Mouse (Mus musculus) adrenal gland, postnatal 10 days (tissue): Measurements from ENCODE around the gene Fry. TPM values are rescaled to one million over a fixed set of nuclear protein-coding genes. Genes with fewer than 3 reads are reported as not detected.
A peak's percentile ranks its signal among the peaks of the same experiment; 100 is the strongest.

Source experiments
- DNase-seq: peaks from one replicate; pipeline ENCODE4 v3.0.0; 2021; ENCODE audit warnings: mixed read lengths
- total RNA-seq, 2 experiments: library from RNA; stranded (reverse); gene quantifications; 2 replicates each; pipeline ENCODE4 v1.2.3; 2021

Gene Fry
- total RNA-seq, 2 experiments from 2014 or later, result 36.2 to 46.9 TPM

GRCm38 (mm10) chr5:150223546-150224239 lies 105.2 kb downstream of the Fry start:
- DNase-seq, result no peak

DNA sequence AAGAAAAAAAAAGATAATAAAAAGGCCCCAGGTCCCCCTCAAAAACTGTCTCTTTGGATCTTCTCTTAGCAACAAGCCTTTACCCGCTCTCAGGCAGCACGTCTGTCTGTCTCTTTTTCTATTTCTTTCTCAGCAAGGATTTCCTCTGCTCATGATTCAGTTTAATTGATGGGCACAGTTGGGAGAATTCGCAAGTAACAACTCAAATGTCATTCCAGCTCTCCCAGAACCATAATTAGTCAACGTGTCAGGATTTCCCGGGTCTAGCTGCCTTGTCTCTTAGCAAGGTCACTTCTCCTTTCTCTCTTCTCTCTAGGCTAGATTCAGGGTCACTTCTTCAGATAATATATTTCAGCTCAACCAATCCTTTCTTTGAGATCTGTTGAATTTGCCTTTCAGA lies 110.6 kb downstream of the Fry start:
- DNase-seq, result no peak

DNA sequence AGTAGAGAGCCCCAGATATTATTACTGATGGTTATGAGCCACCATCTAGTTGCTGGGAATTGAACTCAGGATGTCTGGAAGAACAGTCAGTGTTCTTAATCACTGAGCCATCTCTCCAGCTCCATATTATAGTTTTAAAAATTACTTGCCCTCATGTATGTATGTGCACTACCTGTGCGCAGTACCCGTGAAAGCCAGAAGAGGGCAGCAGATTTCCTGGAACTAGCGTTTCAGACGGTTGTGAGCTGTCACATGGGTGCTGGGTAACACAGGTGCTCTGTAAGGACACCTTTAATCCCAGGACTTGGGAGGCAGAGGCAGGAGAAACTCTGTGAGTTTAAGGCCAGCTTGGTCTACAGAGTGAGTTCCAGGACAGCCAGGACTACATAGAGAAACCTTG lies 111.3 kb downstream of the Fry start:
- DNase-seq, result no peak

GRCm38 (mm10) chr5:150232159-150233150 lies 114.0 kb downstream of the Fry start:
- DNase-seq, result peak; percentile 57

DNA sequence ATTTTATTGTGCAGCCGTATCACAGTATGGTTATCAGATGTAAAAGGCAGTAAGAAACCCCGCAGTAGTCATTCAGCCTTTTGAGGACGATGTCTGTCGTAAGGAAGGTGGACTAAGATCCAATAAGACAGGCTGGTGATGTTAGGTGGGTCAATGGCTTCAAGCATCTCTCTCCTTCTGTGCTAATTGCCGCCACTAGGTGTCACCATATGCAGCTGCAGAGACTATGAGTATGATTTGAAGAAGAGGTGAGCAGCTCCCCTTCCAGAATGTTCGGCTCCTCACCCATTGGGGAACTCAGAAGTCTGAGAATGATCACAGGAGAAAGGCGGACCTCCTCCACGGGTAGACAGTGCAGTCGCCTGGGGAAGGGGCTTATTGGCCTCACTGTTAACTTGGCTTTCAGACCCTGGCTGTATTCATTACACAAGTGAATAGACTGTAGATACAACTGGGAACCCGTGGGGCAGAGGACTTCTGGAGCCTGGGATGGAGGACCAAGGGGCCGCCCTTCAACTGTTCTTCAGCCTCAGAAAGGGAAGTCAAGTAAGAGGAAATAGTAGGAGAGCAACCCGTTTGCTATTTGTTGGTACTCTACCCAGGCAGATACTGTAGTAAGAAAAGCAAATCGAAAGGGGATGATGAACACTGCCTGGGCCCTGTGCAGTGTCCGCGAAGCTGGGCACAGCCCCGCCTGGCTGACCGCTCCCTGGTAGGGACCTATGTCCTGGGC lies 114.9 kb downstream of the Fry start:
- peak; percentile 73 for DNase-seq

- no peak for DNase-seq
Observed at GRCm38 (mm10) chr5:150235931-150236330, 117.5 kb downstream of the Fry start.

DNA sequence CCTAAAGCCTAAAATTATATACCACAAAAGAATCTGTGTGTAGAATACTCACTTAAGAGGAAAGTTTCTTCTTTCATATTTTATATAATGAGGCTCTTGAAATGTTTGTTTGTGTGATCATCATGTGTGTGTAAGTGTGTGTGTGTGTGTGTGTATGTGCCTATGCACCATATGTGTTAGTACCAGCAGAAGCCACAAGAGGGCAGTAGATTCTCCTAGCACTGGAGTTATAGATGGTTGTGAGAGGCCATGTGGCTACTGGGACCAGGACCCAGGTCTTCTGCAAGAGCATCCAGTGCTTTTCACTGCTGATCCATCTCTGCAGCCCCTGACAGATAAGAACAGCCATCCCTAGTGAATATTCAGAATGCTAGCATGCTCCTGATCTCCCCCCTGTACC lies 118.2 kb downstream of the Fry start:
- DNase-seq, result no peak

DNA sequence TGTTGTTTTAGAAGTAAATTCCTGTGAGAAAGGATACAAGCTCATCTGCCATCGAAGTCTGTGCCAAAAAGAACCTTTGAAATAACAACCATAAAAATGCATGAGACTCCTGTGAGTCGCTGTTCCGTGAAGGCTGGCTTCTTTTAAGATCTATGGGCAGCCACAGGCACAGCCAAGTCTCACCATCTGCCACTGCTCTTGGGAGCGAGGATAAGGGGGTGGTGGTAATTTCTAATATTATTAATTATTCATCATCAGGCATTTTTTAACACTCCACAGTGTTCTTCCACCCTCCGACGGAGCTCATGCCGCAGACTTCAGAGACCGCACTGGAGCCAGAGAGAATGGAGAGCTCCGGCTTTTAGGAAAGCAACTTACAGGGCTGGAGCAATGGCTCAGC lies 123.2 kb downstream of the Fry start:
- DNase-seq, result no peak

- peak; percentile 18 for DNase-seq
Observed at GRCm38 (mm10) chr5:150246737-150247136, 128.3 kb downstream of the Fry start.

- DNase-seq, result no peak
Observed at GRCm38 (mm10) chr5:150257764-150258163, 139.3 kb downstream of the Fry start.

- DNase-seq, result peak; percentile 38
Observed at GRCm38 (mm10) chr5:150259191-150260053, 141.0 kb downstream of the Fry start.

DNA sequence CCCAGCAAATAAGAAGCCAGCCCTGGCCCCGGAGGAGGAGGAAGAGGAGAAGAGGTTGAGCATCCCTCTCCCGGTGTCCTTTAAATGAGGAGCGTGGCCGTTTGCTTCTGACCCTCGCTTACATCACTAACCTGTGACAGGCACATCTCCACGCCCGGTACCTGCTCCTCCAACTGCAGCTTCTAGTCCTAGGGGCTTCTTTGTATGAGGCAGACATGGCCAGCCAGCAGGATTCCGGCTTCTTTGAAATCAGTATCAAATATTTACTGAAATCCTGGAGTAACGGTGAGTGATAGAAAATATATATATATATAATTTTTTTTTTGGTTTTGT lies 141.6 kb downstream of the Fry start:
- no peak for DNase-seq

- DNase-seq, result no peak
Observed at GRCm38 (mm10) chr5:150261361-150261760, 142.9 kb downstream of the Fry start.

- DNase-seq, result no peak
Observed at GRCm38 (mm10) chr5:150262046-150262716, 143.7 kb downstream of the Fry start.

- no peak for DNase-seq
Observed at GRCm38 (mm10) chr5:150262717-150263103, 144.3 kb downstream of the Fry start.

GRCm38 (mm10) chr5:150263162-150263561 lies 144.7 kb downstream of the Fry start:
- no peak for DNase-seq

DNA sequence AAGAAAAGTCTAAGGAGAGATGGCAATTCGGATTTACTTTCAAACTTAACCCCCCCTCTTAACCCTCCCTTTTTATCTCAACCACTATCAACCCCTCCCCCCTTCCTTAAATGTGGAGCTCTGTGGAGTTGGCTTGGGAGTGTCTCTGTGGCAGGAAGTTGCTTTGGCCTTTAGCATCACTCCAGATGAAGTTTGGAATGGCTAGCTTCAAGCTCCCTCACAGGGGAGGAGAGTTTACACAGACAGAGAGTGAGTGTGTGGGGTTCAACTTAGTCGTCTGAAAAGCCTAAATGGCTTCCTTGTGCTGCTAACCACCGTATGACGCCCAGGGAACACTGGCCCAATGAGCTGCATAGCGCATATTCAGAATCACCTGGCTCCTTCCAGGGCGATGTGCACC lies 145.2 kb downstream of the Fry start:
- no peak for DNase-seq

- no peak for DNase-seq
Observed at GRCm38 (mm10) chr5:150265005-150265404, 146.6 kb downstream of the Fry start.

- DNase-seq, result no peak
Observed at GRCm38 (mm10) chr5:150265953-150266352, 147.5 kb downstream of the Fry start.

DNA sequence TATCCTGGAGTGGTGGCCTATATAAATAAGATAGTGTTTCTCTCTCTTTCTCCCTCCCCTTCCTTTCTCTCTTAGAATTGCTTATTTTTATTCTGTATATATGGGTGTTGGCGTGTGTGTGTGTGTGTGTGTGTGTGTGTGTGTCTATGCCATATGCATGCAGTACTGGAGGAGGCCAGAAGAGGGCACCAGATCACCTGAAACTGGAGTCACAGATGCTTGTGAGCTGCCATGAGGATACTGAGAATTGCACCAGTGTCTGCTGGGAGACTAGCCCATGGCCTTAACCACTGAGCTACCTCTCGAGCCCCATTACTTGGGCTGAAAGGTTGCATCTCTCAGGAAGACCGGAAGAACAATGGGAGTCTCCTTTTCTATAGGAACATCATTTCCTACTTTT lies 149.8 kb downstream of the Fry start:
- DNase-seq, result no peak

DNA sequence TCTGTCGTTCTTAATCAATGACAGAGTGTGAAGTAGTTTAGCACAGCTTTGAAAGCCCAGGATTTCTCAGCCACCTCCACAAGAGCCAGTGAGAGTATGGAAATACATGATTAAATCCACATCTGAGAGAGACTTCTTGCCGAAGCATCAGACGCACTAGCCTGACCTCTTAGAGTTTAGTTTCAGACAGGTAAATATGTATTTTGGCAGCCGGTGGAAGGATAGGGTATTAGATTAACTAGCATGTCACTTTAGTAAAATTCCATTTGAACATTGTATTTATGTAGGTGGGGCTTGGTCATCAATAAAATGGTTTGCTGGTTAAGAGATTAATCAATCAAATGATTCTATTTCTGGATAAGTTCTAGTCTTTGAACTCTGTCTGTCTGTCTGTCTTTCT lies 152.0 kb downstream of the Fry start:
- DNase-seq, result no peak
